Mouse (Mus musculus) 416B (cell line): ENCODE results near the gene Zdbf2.

ENCODE experiments used
- DNase-seq: peaks from one replicate; pipeline ENCODE4 v3.0.0; 2011; ENCODE audit warnings: low read depth

The Zdbf2 gene

DNA sequence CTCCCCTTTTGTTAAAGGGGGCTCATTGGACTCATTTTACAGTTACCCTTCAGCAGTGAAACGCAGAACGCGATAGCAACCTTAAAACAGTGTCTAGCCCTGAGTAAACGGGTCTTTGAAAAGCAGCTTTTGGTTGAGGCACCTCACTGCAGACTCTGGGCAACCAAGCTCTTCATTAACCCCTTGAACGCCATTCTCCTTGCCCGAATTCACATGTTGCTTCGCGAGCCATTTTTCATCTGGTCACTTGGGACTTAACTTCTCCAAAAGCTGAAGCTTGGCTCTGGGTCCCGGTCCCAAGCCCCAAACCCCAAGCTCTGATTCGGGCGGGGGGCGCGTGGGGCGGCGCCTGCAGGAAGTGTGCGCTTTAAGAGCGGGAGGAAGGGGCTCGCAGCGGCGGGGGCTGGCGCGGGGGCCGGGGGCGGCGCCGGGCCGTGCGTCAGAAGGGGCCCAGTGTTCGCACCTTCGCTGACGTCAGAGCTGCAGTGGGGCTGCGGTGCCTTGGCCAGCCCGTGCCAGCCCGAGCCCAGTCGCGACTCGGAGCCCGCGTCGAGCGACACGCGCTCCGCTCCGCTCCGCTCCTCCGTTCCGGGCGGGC is at the start of gene Zdbf2:
Gene Zdbf2, plus strand, starts transcription at position 525 of the 598 bp plus-strand sequence.
- no peak for DNase-seq

GRCm38 (mm10) chr1:63225009-63225408 is 48.1 kb upstream of the Zdbf2 start:
- no peak for DNase-seq

GRCm38 (mm10) chr1:63225890-63226289 is 47.2 kb upstream of the Zdbf2 start:
- no peak for DNase-seq

DNA sequence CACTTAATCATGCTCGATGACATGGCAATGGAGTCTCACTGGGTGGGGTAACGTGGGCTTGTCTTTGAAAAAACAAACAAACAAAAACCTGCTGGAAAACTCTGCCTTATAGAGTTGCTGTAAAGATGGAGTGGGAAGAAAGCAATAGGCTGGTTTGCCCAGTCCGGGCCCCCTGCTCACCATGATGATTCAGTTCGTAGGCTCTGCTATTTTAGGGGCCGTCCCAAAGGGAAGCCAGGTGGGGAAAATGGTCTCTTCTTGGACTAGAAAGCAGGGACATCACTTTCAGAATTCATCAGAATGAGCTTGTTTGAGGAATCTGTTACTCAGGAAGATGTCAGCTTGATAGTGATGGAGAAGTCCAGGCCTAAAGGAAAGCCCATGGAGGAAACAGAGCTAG is 45.8 kb upstream of the Zdbf2 start:
- DNase-seq: no peak

DNA sequence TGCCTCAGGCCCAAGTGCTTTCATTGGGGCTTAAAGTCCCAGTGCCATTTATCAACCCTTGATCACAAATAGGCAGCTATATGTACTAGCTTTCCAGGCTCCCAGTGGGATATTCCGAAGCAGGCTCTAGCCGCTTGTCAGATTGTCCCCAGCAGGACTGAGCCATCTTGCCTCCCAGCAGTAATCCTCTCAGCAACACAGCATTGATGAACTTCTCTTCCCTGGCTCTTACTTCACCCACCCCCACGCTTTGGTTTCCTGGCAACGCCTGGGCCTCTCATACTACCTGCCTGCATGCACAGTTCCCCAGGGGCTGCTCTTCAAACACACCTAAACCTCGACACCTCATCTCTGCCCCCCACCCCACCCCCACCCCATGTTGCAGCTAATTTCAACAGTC is 35.7 kb upstream of the Zdbf2 start:
- DNase-seq: no peak

GRCm38 (mm10) chr1:63239305-63239704 is 33.8 kb upstream of the Zdbf2 start:
- DNase-seq: no peak

GRCm38 (mm10) chr1:63239751-63240150 is 33.3 kb upstream of the Zdbf2 start:
- no peak for DNase-seq

DNA sequence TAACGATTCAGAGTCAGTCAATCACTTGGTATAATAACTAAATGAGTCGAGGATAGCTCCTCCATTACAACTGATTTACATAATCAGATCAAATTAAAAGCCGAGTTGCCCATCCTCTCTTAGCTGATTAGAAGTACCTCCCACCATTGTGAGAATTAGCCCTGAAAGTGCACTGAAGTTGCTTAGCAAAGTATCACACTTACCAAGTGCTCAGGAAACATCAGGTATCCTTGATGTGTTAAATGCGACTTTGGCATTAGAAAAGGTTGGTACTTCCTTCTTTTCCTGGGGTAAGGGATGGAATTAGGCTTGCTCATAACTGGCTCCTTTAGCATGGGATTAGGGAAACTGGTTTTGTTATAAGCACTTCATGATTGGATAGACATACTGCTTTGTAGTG is 29.2 kb upstream of the Zdbf2 start:
- no peak for DNase-seq

DNA sequence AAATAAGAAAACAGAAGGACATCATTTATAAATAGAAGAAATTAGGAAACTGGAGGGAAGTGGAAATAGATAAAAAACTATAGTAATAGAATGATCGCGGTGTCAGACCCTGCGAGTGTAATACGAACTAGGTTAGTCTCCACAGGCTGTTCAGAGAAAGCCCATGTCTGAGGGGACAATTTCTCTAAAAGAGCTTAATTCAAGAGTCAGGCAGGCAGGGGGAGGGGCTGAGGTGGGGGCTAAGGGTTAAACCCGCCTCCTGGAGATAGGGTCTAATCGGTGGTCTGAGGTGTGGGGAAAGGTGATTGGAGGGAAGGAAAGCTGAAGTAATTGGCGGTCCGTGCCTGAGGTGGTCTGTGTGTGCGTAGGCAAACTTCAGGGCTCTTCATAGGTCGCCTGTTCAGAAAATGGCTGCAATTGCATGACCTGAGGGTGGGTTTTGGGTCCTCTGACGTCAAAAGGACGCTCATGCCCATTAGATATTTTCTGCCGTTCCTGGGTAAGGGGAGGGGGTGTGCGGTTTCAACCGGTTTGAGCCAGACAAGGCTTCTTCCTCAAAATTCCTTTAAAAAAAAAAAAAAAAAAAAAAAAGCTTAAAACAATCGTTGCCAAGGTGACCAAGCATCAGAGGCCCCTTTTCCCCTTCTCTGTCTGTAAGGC is 26.1 kb upstream of the Zdbf2 start:
- DNase-seq: no peak

DNA sequence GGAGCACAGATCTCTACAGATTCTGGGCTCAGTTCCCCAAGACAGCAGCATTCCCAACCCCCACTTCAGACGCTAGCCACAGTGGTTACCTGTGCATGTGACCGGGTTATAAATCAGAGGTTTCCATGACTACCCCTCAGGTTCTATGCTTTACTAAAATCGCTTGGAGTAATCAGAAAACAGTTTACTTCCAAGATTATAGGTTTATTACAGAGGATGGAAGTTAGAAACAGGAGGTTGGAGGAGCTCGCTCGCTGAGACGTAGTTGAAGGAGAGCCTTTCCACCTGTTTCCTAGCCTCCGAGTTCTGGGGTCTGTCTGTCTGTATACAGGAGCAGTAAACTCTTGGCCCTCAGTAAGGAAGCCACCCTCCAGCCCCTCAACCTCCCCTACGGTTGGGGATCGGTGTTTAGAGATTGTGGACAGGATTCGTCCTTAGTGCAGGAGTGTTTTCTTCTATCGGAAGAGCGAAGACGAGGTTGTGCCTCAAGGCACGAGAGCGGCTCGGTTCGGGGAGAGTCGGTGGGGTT is 25.2 kb upstream of the Zdbf2 start:
- no peak for DNase-seq

DNA sequence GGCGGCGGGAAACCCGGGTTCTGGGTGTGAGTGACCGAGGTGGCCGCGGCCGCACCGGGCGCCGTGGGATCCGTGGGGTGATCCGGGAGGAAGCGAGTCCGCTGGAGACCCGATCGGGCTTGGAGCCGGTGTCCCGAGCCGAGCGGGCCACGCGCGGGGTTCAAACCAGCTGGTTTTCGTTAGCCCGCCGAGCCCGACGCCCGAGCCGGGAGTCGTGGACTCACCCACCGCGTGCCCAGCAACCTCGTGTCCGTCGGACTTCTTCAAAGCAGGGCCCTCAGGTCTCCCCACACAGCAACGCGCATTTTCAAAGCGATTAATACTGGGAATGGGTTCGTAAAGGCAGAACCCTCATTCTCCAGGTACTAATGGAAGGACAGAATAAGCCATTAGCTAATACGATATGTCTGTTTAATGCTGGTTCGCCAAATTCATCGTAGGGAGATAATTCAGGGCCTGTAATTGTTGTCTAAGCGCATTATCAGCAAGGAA is 24.7 kb upstream of the Zdbf2 start:
- DNase-seq: no peak

DNA sequence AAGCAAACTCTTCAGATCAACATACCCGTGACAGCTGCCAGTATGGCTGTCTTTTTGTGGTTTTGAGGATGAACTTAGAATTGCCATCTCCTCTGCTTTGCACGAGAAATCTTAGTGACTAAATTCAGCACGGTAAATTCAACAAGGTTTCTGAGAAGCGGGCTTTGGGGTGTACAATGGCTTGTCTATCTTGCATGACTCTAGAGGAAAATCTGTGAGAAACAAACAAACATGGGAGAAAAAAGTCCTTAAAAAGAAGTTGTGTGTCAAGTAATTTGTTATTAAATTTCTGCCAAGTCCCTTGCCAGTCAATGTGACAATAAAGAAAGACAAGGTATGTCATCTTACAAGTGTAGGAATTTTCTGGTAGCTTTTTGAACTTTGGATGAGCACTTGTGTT is 23.8 kb upstream of the Zdbf2 start:
- no peak for DNase-seq

- no peak for DNase-seq
These were observed 20.5 kb upstream of the Zdbf2 start for GRCm38 (mm10) chr1:63252351-63253209.

- DNase-seq: no peak
These were observed 19.8 kb upstream of the Zdbf2 start for GRCm38 (mm10) chr1:63253291-63253690.

DNA sequence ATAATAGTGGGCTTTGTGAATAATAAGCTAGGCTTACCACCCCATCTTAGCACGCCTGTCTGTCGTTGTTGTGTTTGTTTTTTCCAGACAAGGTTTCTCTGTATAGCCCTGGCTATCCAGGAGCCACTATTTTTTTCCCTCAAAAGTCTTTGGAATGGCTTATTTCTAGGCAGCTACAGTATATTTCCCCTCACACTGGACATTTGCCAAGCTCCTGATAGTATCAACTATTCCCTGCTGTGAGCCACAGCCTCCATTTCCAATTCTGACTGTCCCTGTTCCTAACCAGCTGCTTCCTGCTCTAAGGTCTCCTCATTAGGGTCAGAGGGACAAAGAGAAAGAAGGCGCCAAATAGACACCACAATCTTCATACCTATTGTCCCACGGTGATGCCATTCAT is 18.0 kb upstream of the Zdbf2 start:
- DNase-seq: no peak

DNA sequence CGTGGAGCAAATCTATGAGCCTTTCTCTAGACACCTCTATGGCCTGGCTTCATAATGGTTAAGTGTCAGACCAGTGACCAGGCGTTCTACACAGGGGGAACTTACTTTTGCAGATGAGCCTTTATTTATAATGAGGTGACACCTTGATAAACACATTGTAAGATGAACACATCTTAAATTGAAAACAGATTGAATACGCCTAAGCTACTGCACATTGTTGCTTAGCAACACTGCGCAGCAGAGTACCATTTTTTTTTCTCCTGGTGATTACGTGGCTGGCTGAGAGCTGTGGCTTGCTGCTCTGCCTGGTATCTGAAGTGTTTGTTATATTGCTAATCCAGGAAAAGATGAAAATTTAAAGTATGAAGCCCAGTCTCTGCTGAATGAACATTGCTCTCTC is 17.0 kb upstream of the Zdbf2 start:
- DNase-seq: no peak

GRCm38 (mm10) chr1:63258501-63258900 is 14.6 kb upstream of the Zdbf2 start:
- DNase-seq: no peak

DNA sequence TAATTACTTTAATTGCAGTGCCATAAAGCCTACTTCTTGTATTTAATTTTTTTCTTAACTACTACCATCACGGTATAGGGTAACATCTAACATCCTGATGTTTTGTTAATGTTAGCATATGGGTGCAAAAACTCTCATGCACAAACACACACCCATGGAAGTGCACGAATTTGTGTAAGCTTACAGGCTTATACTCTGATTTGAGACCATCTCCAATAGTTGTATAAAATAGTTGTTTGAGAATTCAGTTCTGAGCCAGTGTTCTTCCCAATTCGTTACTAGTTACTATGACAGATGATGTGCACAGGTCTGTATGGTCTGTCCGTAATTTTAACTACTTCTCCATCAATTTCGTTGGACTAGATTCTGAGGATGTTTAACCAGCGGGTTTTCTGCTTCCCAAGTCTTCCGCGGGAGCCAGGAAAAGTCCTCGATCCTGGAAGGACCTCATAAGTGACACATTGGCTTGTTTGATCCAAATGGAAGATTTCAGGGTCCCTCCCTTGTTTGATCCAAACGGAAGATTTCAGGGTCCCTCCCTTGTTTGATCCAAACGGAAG is 13.7 kb upstream of the Zdbf2 start:
- no peak for DNase-seq

GRCm38 (mm10) chr1:63259916-63260741 is 12.9 kb upstream of the Zdbf2 start:
- DNase-seq: no peak

- DNase-seq: no peak
These were observed 12.4 kb upstream of the Zdbf2 start for GRCm38 (mm10) chr1:63260742-63261033.

GRCm38 (mm10) chr1:63261041-63261590 is 11.9 kb upstream of the Zdbf2 start:
- no peak for DNase-seq
